Mouse (Mus musculus): ENCODE measurements around the gene Kcnn1. TPM values are rescaled to one million over a fixed set of nuclear protein-coding genes. Genes with fewer than 3 reads are reported as not detected.
A peak's percentile ranks its signal among the peaks of the same experiment; 100 is the strongest.

The Kcnn1 gene
- total RNA-seq, 2 experiments from 2014 or later, result 0.49 to 3.5 TPM

DNA sequence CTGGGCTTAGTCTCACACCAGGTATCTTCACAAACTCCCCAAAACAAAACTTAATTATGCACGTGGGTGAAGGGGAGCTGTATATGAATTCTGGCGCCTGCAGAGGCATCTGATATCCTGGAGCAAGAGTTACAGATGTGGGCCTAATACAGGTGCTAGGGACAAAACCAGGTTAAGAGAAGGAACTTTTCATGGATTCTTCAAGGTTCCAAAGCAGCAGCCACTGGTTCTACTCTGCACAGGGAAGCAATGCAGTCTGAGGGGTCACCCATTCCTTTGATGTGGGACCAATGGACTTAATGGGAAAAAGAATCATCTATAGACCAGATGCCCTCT is 31.3 kb upstream of the Kcnn1 start:
- ATAC-seq (replicated peaks; ENCODE audit: poor library complexity, severe bottlenecking), result no peak

DNA sequence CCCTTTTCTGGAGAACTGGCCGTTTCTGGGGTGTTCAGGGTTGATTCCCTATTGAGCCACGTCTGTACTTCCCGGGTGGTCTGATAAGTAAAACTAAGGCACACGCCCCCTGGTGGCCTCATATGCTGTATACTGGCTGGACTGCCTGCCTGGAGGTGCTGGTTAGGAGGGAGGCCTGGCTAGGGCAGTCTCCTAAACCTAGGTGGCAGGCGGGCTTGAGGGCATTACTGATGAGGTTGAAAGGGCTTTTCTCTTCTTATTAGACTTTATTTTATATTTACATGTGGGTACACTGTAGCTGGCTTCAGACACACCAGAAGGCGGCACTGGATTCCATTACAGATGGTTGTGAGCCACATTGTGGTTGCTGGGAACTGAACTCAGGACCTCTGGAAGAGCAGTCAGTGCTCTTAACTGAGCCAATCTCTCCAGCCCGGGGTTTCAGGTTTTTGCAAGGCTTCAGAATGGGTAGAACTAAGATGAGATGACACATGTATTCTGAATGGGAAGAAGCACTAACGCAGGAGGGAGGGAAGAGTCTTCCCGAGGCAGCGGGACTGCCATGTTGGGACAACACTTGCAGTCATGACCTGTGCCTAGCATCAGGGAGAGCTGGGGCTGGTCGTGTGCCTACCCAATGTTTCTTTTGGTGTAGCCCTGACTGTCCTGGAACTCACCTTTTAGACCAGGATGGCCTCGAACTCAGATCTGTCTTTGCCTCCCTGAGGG is 30.8 kb upstream of the Kcnn1 start:
- peak; percentile 30 for ATAC-seq (replicated peaks; ENCODE audit: poor library complexity, severe bottlenecking)

DNA sequence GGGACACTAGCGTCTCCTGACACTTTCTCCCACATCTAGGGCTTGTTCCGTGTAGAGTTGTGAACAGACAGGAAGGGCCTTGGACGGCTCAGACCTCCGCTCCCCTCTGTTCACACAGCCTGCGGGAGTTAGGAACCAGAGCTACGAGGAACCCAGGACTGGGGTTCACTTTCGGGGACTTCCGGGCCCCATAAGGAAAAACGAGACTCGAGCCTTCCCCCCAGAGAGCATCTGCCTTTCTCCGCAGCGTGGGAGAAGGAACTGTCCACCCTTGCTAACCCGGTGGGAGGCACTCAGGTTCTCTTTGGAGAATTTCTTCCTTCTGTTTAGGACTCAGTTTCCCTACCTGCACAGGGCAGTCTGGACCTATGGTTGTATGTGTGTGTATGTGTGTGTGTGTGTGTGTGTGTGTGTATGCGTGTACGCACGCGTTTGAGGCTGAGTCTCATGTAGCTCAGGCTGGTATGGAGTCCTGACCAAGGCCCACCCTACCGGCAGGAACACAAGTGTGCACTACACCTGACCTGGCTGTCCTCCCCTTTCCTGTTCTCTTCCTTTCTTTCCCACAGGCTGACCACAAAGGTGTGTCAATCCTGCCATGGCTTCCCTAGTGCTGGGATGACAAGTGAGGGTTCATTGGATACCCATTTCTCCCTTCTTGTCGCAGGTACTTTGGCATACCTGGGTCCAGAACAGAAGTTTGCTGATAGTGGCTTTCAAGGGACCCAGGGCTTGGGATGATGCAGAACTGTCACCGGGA is 30.0 kb upstream of the Kcnn1 start:
- no peak for ATAC-seq (replicated peaks; ENCODE audit: poor library complexity, severe bottlenecking)

DNA sequence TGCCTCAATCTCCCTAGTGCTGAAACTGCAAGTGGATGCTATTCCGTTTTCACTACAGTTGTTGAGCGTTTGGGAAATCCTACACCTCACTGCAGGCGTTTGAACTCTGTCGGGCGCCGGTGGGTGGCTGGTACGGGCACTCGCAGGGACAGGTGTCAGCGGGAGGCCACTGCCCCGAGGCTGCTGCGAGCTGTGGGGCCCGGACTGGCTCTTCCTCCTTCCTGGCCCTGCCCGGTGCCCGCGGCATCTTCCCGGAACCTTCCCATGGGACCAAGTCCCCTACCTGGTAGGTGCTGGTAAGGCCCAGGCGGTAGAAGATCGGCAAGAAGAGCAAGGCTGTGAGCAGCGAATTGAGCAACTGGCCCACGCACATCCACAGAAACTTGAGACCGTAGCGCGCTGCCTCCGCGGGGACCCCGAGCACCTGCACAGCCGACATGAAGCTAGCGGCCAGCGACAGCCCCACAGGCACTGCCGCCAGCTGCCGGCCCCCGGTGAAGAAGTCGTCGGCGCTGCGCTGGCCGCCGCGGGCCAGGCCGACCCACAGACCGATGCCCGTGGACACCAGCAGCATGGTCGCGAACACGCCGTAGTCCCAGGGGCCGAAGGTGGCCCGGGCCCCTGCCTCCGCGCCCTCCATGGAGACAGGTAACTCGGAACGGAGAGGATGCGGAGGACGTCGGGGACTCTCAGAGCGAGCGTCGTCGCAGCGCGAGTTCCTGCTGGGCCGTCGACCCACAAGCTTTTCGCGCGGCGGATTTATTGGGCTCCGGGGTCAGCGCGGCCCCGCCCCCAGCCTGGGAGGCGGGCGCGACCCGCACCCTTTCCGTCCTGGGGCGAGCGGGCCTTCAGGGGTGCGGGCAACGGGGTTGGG is 29.2 kb upstream of the Kcnn1 start, which contains the start of gene Slc5a5:
Gene Slc5a5, minus strand, starts transcription at position 736 of the 874 bp plus-strand sequence.
- ATAC-seq (replicated peaks; ENCODE audit: poor library complexity, severe bottlenecking), result no peak

DNA sequence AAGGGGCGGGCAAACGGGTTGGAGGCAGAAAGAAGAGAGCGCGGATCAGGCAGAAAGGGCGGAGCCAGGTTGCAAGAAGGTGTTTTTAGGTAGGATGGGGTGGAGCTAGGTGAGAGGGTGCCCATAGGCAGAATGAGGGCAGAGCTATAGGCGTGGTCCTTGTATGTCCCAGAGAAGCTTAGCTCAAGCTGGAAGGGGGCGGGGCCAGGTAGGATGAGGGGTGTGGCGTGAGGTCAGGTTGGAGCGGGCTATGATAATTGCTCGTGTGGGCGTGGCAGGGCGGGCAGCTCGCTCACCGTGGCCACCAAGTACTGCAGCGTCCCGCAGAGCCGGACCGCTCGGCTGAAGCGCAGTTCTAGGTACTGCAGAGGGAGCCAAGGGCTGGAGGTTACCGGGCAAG is 28.3 kb upstream of the Kcnn1 start:
- peak; percentile 11; the same call in 1 of the 2 replicates for ATAC-seq (replicated peaks; ENCODE audit: poor library complexity, severe bottlenecking)

DNA sequence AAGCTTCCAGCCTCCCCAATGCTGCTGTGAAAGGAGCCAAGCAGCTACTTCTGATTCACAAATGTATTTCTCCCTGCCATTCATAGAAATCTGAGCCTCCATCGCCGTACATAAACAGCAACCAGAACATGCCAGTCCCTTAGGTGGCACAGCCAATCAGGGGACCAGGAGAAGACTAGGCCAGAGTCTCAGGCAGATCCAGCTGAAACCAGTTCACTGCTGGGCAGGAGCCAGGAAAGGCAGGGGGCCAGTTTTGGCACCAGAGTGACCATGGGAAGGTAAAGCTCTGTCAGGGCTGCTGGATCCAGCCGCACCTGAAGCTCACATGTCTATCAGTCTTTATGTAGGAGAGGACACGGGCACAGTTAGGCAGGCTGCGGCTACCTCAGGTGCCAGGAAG is 27.6 kb upstream of the Kcnn1 start:
- no peak for ATAC-seq (replicated peaks; ENCODE audit: poor library complexity, severe bottlenecking)

DNA sequence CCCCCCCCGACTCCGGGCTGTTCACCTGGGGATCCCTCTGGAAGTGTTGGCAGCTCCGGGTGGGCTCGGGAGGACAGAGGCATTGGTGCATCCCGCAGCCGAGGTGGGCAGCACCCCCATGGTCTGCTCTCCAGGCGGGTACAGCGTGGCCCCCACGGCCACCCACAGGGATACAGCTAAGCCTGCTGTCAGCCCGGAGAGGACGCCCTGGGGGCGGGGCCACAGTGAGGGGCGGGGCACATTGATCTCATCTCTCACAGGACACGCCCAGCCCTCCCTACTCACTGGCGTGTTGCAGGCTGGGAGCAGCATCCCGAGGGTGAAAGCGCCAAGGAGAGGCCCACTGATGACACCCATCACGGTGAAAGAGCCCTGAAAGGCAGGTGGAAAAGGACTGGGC is 24.6 kb upstream of the Kcnn1 start:
- peak; percentile 41; the same call in 1 of the 2 replicates for ATAC-seq (replicated peaks; ENCODE audit: poor library complexity, severe bottlenecking)

DNA sequence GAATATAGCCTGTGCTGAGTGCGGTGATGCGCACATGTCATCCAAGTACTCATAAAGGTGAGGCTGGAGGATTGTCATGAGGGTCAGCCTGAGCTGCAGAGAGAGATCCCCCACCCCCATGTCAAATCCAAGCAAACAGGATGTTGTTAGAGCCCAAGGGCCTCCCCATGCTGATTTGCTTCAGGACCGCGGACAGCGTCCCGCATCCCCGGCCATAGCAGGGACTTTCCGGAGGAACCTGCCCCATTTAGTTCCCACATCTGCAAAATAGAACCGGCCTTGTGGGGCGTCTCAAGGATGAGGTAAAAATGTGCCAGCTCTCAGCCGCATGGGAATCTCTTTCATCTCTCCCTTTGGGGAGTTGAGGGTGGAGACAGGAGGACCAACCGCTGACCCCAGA is 22.6 kb upstream of the Kcnn1 start:
- ATAC-seq (replicated peaks; ENCODE audit: poor library complexity, severe bottlenecking), result peak; percentile 70

DNA sequence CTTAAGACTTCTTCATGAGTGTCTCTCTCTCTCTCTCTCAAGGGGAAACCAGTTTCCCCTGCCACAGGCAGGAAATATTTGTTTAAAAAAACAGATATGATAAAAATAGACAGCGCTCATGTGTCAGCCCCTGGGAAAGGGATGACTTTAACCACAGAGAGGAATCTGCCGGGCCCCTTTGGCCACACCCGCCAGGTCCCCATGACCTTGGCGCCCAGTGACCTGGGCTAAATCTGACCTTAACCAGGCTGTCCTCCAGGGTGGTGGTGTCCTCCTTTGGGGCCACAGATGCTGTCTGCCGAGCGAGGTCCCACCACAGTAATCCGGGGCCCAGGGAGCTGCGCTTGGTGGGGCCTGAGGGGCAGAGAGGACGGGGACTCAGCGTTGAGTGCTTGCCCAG is 21.6 kb upstream of the Kcnn1 start:
- 0 out of 2 replicates have a peak, but pooled peaks have one; percentile 9 for ATAC-seq (replicated peaks; ENCODE audit: poor library complexity, severe bottlenecking)

DNA sequence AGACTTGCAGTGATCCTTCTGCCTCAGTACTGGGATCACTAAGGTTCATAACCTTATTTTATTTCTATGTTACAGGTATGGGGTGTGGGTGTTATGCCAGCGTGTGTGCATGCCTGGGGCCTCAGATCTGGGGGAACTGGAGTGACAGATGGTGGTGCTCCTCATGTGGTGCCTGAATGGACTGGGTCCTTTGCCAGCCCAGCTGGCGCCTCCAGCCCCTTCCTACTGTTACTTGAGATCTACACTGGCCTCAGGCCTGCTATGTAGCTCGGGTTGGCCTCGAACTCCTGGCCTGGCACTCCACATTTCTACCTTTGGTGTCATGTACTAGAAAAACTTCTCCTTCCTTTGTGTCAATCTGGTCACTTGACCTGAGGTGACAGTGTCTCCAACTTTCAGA is 21.1 kb upstream of the Kcnn1 start:
- no peak for ATAC-seq (replicated peaks; ENCODE audit: poor library complexity, severe bottlenecking)

DNA sequence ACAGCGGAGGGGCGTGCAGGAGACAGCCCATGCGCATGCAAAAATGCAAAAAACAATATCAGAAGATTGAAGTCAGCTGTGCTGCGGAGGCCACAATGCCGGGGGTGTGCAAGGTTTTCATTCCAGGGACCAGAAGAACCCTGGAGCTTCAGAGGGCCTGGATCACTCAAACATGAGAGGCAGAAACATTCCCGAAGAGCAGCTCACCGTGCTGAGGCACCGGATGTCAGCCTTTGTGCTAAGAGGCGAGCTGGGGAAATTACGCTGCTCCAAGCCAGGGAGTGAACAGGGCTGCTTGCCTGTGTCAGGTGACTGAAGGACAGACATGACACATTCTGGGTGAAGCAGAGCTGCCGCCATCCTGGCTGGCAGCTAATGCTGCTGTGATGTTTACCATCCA is 17.5 kb upstream of the Kcnn1 start:
- ATAC-seq (replicated peaks; ENCODE audit: poor library complexity, severe bottlenecking), result no peak

DNA sequence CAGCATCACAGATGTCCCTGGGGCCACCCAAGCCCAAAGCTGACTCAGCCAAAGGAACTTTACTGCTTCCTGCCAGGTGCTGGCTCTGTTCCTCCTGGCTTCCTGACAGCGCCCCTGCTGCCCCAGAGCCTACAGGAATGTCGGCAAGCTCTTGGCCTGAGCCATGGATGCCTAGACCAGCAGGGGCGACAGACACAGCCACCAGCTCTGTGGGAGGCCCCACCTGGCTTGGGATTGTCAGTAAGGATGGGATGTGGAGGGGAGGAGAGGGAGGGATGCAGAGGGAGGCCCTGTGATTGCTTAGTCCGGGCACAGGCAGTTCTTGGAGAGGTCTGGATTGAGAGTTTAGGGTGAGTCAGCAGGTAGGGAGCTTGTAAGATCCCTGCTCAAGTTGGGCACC is 17.1 kb upstream of the Kcnn1 start:
- no peak for ATAC-seq (replicated peaks; ENCODE audit: poor library complexity, severe bottlenecking)

DNA sequence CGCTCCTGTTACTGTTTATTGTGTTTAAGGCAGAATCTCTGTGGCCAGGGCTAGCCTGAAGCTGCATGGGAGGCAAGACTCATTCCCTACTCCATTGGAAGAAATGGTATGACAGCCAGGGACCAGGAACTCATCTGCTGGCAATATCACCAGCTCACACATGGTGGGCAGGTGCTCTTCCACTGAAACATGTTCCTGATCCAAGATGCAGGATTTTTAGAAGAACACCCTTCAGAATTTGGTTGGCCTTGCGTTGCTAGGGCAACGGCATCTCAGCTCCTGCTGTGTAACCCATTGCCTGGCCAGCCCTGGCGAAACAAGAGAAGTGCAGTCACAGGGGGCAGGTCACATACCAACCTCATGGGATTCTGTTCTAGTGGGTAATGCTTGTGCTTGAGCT is 16.4 kb upstream of the Kcnn1 start:
- ATAC-seq (replicated peaks; ENCODE audit: poor library complexity, severe bottlenecking), result no peak

DNA sequence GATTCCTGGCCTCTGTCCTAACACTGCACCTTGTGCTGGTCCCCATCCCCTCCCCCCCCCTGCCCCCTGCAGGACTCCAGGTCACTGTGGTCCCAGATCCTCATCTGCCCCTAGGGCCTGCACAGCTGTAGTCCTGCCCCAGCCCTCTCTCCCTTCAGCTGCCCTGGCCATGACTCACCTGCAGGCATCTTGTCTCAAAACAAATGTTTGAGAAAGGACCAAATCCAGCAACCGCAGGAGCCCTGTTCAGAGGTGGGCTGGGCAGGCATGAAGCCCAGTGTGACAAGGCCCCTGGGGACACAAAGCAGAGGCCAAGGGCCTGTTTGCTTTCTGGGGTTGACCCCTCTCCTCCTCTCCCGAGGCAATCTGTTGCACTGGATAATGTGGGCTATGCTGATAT is 15.1 kb upstream of the Kcnn1 start:
- no peak for ATAC-seq (replicated peaks; ENCODE audit: poor library complexity, severe bottlenecking)

DNA sequence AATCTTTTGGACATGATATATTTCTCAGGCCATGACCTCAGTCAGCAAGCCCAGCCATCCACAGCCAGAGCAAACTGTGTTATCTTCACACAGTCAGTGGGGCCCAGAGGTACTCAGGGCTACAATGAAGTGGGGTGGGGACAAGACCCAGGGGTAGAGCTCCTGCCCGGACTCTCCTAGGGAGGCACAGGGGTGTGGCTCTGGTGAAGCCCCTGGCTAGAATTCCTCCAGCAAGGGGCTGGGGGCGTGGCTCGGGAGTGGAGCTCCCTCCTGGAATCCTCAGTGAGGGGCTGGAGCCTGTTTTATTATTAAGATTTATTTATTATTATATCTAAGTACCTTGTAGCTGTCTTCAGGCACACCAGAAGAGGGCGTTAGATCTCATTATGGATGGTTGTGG is 13.3 kb upstream of the Kcnn1 start:
- ATAC-seq (replicated peaks; ENCODE audit: poor library complexity, severe bottlenecking), result no peak

DNA sequence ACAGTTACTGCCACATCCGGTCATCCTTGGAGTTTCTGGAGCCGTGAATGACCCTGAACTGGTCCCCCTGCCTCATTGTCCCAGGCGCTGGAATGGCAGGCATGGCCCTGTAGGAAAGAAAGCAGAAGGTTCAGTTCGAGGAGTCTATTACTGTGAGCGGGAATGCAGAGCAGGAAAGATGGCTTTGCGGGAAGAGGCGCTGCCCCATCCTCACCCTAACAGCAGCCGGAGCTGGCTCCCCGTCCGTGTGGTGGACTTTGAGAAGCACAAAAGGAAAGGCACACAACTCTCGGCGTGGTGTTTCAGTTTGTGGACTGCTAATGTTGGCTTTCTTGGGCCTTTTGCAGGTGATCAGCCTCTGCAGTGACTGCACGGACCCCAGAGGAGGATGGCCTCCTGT is 11.4 kb upstream of the Kcnn1 start:
- ATAC-seq (replicated peaks; ENCODE audit: poor library complexity, severe bottlenecking), result no peak

DNA sequence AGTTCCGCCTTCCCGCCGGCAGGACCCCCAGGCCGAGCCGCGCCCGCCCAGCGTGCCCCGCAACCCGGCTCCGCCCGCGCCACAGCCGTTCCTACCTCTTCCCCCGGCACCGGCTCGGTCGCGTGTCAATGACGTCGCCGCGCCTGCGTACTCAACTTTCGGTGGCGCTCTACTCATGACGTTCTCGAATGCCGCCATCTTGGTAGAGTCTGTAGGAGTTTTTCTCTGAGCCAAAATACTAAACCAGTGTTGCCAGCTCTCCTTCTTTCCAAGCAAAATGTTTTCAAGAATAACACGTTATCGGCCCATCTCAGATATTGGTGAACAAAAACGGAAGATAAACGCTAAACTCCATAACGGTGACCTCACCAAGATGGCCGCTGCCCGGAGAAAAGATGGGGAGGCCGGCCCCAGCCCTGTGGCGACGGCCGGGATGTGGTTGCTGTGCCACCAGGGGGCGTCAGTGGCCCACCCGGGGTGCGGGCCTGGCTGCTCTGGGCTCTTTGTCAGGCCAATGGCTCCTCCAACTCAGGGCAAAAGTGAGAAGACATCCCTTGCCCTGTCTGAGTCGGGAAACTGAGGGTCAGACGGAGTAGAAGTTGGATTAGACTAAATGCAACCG is 10.4 kb upstream of the Kcnn1 start, which contains the start of gene Ccdc124:
Gene Ccdc124, minus strand, starts transcription at position 572 of the 622 bp plus-strand sequence.
- ATAC-seq (replicated peaks; ENCODE audit: poor library complexity, severe bottlenecking), result peak; percentile 77

DNA sequence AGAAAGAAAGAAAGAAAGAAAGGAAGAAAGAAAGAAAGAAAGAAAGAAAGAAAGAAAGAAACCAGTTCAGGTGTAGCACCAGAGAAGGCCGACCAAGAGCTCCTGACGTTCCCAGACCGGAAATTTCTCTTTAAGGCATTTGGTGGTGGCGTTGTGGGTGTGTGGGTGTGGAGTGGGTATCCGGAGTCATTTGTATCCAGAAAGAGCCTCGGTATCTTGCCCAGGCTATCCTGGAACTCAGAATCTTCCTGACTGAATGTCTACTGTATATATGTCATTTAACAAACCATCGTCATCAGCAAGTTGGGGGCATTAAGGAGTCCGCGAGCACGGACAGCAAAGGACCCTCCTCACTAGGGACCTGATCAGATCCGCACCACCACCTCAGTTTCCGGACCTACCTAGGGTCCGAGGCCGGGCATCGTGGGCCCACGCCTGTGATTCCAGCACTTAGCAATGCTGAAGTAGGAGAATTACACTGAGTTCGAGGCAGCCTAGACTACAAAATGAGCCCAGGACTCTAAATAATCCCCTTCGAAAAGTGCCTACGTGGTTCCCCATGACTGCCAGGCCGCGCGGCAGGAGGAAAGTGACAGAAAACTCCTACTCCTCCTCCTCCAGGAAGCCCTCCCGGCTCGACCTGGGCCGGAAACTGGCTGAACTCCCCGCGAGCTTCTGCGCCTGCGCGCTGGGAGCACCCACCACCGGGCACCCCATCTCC is 9.7 kb upstream of the Kcnn1 start:
- no peak for ATAC-seq (replicated peaks; ENCODE audit: poor library complexity, severe bottlenecking)

DNA sequence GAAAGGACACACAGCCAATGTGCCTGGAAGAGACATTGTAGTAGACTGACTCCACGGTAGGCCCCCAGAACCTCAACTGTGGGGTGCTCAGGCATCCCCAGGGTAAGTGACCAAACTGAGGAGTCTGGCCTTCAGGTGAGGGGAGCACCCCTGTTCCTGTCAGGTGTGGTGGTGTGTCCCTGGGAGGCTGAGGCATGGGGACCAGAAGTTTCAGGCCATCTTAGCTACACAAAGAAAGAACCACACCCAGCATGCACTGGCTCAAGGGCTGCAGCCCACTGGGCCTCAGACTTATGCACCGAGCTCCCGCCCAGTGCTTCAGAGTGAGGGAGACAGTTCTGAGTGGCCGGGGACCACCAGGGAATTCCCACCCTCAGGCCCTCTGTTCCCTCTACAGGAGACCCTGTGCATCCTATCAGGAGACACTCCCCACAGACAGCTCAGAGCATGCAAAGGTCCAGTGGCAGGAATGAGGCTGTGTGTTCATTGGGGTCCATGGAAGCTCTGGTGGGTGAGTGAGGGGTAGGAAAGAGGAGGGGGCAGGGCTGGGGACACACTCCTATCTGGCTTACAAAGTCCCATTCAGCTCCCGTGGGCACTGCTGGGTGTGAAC is 8.2 kb upstream of the Kcnn1 start:
- ATAC-seq (replicated peaks; ENCODE audit: poor library complexity, severe bottlenecking), result no peak
